Mouse (Mus musculus) inflammation-experienced regulatory T-cells, adult 6 months (primary cell): ENCODE results near the gene Igfn1. TPM values are rescaled to one million over a fixed set of nuclear protein-coding genes. Genes with fewer than 3 reads are reported as not detected.

Experiments used
- ATAC-seq: one replicate; pipeline ENCODE4 v1.8.0; 2017
- polyA plus RNA-seq, 3 experiments: library from polyadenylated mRNA; unstranded; fragments of 100-300 nt; shearing (Covaris generic); gene quantifications; one replicate each; pipeline ENCODE4 v1.2.1; 2017

The Igfn1 gene
- polyA plus RNA-seq, 3 experiments from 2014 or later: not detected

DNA sequence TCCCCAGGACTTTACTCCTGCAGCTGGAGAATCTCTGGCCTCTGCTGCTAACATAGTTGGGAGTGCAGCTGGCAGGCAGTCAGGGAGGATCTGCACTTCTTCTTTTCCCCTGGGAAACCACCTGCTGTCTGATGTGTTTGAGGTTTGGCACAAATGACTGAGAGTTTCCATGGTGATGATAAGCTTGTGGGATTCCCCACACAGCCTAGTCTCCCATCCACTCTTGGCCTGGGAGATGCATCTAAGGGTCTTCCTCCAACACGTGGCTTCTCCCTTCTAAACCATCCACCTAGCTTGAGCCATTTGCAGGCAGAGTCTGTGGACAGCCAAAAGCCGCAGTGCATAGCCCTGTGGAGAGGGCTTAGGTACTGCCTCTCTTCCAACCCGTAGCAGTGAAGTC, 76.3 kb downstream of the Igfn1 start:
- ATAC-seq: no peak

DNA sequence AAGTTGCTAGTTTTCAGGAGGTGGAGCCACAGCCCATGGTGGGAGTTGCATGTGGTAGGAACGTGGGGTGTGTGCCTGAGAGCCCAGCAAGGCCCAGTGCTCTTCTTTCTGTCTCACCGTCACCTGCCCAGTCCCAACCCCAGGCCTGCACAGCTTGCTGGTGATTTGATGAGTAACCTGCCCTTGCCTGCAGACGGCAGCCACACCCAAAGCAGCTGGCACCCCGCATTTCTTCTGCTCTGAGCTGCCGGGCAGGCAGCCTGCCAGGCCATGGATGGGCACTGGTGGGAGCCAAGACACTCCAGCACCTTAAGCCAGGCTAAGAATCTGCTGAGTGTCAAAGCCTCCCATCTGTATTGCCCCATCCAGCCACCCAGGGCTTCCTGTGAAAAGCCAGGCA, 80.3 kb downstream of the Igfn1 start:
- no peak for ATAC-seq

DNA sequence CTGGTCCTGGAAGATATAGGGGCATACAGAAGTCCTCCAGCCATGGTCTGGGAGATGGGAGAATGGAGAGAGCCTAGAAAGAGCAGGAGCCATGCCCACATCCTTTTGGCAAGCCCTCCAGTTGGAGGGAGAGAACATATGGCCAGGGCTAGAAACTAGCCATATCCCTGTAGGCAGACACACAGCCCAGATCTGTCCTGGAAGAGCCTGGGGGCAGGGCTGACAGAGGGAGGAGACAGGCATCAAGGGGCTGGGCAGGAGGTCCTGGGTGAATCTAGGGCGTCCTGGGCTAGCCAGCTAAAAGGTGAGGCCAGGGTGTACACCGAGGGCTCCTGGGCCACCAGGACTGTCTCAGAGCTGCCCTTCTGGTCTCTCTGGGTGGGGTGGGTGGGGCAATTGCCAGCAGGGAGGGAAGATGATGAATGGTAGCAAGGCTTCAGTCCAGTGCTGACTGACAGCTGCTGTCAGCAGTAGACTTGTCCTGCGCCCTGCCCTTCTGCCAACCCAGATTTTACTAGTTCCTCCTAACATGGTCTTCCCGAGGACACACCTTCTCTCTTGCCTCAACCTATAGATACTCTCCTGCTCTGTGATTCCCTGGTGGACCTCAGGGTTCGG, 81.7 kb downstream of the Igfn1 start:
- no peak for ATAC-seq

DNA sequence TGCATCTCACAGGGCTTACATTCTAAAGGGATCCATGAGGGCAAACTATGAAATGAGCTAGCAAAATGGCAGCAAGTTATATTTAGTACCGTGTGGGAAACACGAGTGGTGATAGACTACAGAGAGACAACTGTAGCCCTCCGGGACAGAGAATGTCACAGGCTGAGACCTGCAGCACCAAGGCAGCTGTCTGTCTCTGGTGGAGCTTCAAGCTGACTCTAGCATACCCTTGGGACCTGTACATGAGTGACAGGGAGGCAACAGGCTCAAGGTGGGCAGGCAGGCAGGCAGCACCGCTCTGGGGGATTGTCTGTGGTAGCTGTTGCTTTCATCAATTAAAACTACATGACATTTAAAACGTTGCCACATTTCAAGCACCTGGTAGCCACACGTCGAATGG, 82.9 kb downstream of the Igfn1 start:
- ATAC-seq: no peak

DNA sequence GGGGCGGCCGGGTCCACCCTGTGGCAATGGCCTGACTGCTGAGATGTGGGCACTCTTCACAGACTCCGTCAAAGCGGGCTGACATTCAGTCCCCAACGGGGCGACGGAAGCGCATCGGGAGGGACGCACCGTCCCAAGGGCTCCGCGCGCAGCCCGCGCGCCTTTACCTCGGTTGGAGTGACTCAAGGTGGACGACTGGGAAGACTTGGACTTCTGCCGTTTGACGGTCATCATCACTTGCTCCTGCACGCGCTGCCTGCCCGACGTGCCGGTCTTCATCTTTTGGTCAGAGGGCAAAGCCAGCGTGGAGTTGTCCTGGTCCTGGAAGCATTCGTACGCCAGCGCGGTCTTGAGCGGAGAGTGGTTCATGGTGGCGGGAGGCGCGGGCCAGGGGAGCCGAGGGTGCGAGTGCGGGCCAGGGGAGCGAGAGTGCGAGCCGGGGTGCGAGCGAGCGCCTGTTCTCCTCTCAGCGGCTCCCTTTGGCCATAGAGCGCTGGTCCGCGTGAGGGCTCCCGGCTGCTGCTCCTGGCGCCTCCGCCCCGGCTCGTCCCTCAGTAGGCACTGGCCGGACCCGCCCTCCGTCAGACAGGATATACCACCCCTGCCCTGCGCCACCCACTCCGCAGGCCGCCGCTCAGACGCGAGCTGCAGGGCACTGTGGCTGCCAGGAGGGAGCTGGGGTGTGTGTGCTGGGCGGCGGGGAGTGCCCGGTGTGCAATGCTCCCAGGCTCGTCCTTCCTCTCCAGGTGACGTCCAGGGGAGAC, 87.3 kb downstream of the Igfn1 start, which contains the start of gene Pkp1:
Gene Pkp1, minus strand, starts transcription at position 564 of the 764 bp plus-strand sequence.
- no peak for ATAC-seq

DNA sequence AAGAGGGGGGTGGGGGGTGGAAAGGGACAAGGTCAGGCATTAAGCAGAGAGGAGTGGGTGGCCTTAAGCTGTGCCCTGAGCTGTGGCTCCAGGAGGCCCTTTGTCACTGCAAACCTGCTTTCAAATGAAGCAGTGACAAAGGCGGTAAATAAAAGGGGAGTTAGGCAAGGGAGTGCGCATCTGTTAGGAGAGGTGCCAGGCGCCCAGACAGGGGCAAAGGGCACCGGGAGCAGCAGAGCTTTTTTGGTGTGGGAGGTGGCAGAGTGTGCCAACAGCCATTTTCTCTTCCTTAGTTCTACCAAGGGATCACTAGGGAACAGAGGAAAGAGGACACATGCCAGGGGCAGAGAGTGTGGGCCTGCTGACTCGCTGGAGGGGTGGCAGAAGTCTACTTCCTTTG, 88.9 kb downstream of the Igfn1 start:
- no peak for ATAC-seq

DNA sequence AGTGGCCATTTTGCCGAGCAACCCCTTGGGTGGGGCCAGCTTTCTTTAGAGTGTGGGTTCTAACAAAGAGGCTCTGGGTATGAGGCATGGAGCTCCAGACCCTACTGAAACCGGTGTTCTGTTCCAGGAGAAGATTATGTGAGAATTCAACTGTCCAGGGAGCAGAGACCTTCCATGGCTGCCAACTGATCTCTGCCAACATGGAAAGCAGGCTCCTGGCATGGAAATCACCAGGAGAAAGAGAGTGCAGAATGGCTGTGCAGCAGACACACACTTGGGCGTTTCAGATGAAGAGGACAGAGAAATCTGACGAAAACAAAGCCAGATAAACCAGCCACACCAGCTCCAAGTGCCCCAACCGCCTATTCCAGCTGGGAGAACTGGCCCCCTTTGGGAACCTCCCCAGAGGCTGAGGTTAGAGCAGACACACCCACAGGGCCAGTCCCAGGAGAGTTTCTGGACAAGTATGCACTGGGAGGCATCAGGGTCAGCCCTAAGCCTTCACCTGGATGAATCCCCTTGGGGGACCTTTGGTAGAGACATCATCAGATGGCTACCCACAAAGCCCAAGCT, 89.6 kb downstream of the Igfn1 start:
- ATAC-seq: no peak

DNA sequence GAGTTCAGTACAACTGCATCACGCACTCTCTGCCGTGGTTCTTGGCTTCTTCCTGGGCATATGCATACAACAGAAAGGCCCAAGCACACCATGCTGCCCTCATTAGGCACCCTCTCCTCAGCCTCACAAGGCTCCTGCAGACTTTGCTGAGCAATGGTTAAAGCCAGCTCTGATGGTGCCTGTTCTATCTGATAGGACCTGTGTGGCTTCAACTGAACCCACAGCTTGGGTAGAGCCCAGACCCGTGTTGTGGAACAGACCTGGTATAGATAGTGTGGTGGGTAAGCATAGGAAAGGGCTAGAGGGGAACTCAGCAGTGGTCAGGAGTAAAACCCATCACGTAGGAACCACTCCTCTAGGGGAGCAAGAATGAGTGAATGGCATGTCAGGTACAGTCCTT, 92.5 kb downstream of the Igfn1 start:
- no peak for ATAC-seq

DNA sequence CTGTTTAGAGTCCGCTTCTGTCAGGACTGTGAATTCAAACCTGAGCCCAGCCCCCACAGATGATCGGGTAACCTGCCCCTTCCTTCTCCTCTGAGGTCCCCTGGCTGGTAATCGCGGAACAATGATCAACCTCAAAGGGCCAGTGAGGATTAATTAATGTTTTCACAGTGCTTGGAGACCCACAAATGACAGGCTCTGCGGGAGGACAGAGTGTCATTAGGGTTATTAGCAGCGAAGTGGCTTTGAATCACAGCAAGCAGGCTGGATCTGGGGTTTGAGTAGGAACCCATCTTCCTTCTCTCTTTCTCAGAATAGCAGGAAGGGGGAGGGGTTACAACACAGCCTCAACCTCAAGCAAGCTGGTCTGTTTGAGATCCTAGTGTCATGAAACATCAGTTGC, 96.8 kb downstream of the Igfn1 start:
- ATAC-seq: no peak

DNA sequence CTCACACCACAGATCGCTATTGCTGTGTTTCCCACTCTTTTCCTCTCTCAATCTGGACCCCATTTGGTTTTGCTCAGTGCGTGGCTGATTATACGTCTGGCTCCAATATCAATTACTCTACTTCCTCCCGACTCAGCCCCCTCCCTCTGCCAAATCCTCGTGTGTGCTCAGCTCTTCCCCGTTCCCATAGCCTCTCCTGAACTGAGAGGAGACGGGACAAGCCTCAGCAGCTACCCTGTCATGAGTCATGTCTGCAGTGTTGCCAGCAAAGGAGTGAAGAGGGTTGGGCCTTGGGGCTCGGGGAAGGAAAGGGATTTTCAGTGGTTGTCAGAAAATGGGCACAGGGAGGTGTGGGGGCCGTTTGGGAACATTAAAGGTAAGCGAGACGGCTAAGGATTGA, 99.4 kb downstream of the Igfn1 start:
- ATAC-seq: no peak

Other genes starting within 250 kb of the Igfn1 start
- 1 to 10 TPM in 1 of 3 experiments, under 1 TPM in 1, not detected in 1; 0.94 to 7.2 TPM for gene Phlda3, start 240.2 kb downstream of the Igfn1 start, polyA plus RNA-seq
- gene Tnni1, start 226.9 kb downstream of the Igfn1 start, polyA plus RNA-seq: not detected
- gene Lad1, start 187.7 kb downstream of the Igfn1 start, polyA plus RNA-seq: 1 to 10 TPM; 1.9 to 5.2 (median 2.4) TPM
- gene Tnnt2, start 170.0 kb downstream of the Igfn1 start, polyA plus RNA-seq: under 1 TPM in 1 of 3 experiments, not detected in 2; 0.24 TPM
- not detected for gene Pkp1, start 87.1 kb downstream of the Igfn1 start, polyA plus RNA-seq
- gene Tmem9, start 1.8 kb upstream of the Igfn1 start, polyA plus RNA-seq: 10 to 100 TPM; 20.7 to 39.2 (median 32.3) TPM
- not detected for gene Ascl5, start 44.5 kb upstream of the Igfn1 start, polyA plus RNA-seq
- 1 to 10 TPM; 2.7 to 5.0 (median 4.9) TPM for gene Cacna1s, start 46.4 kb upstream of the Igfn1 start, polyA plus RNA-seq
- 10 to 100 TPM; 23.8 to 43.9 (median 33.8) TPM for gene Kif21b, start 125.0 kb upstream of the Igfn1 start, polyA plus RNA-seq
- not detected for gene Mroh3, start 206.5 kb upstream of the Igfn1 start, polyA plus RNA-seq
- gene Inava, start 227.9 kb upstream of the Igfn1 start, polyA plus RNA-seq: under 1 TPM in 1 of 3 experiments, not detected in 2; 0.11 TPM